Mouse (Mus musculus): ENCODE results near the gene Large1. TPM values are rescaled to one million over a fixed set of nuclear protein-coding genes. Genes with fewer than 3 reads are reported as not detected.

The Large1 gene
- polyA plus RNA-seq, 1 experiment from 2014 or later: 13.4 TPM

DNA sequence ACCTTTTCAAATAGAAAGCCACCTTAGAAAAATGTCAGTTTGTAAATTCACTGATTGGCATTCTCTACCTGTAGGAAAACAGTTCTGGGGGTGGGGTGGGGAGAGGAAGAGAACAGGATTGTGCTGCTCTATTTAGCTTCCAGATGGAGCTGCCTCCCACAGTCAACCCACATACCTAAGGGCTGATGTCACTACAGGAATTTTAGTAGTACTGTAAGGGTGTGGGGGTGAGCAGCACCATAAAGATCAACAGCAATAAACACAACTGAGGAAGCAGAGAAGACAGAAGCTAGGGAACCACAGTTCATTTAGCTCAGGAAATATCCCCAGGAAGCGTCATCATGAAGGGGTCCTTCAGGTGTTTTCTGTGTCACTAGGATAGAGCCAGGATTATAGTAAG lies 174.9 kb downstream of the Large1 start:
- H3K4me3 ChIP-seq (ENCODE audit: low read depth, low read length): no peak overlapping the region
- ATAC-seq (ENCODE audit: low FRiP score): no peak
- no peaks in the 10 kb centered on the region for H3K36me3 ChIP-seq (ENCODE audit: control insufficient read depth, insufficient read depth, low read length)
- no peak overlapping the region for H3K27ac ChIP-seq (ENCODE audit: low read depth, low read length)
- no peak overlapping the region for H3K4me2 ChIP-seq (replicated peaks; ENCODE audit: low read depth, low read length)
- no peaks in the 10 kb centered on the region for H3K9me3 ChIP-seq (ENCODE audit: control insufficient read depth, low read length)
- no peak for DNase-seq (ENCODE audit: low spot score)
- WGBS: 92% methylated on average over 1 of the region's 1 CpGs
- H3K4me1 ChIP-seq (replicated peaks; ENCODE audit: control insufficient read depth, insufficient read depth, low read length): no peaks in the 10 kb centered on the region
- no peak overlapping the region for H3K9ac ChIP-seq (ENCODE audit: low read depth, low read length)
- no peaks in the 10 kb centered on the region for H3K27me3 ChIP-seq (ENCODE audit: control insufficient read depth, insufficient read depth, low read length)

DNA sequence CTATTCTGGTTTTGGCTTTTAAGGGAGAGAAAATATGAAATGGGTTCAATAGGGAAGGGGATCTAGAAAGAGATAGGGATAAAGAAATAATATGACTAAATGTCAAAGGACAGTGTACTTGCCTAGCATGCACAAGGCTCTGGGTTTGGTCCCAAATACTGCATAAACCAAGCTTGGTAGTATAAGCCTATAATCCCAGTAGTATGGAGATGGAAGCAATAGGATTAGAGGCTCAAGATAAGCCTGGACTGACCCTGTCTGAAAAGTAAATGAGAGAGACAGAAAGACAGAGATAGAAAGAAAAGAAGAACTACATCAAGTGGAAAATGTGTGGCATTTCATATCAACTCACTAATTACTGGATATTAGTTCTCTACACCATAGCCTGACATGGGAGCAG lies 180.7 kb downstream of the Large1 start:
- no peaks in the 10 kb centered on the region for H3K36me3 ChIP-seq (ENCODE audit: control insufficient read depth, insufficient read depth, low read length)
- no peak overlapping the region for H3K4me3 ChIP-seq (ENCODE audit: low read depth, low read length)
- H3K9me3 ChIP-seq (ENCODE audit: control insufficient read depth, low read length): no peaks in the 10 kb centered on the region
- no peaks in the 10 kb centered on the region for H3K27me3 ChIP-seq (ENCODE audit: control insufficient read depth, insufficient read depth, low read length)
- H3K4me2 ChIP-seq (replicated peaks; ENCODE audit: low read depth, low read length): no peak overlapping the region
- no peak overlapping the region for H3K9ac ChIP-seq (ENCODE audit: low read depth, low read length)
- ATAC-seq (ENCODE audit: low FRiP score): no peak
- H3K27ac ChIP-seq (ENCODE audit: low read depth, low read length): no peak overlapping the region
- no peaks in the 10 kb centered on the region for H3K4me1 ChIP-seq (replicated peaks; ENCODE audit: control insufficient read depth, insufficient read depth, low read length)
- DNase-seq (ENCODE audit: low spot score): no peak

DNA sequence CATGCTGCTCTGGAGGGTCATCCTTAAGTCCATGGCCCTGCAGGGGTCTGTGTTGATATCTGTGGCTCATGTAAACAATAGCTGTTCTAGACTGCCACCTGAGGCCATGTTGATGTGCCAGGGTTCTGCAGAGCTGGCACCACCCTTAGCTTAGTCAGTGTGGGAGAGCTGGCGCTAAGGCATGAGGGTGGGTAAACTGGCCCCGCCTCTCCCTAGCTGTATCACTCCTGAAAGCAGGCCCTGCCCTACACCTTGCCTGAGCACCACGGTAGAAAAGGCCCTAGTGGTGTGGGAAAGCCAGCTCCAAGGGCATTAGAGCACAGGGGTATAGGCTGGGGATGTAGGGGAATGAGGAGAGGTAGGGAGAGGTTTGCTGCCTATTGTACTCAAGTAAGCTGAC lies 191.3 kb downstream of the Large1 start:
- WGBS: 88% methylated on average over 3 of the region's 3 CpGs
- Histone ChIP-seq H3K4me1 (replicated peaks; ENCODE audit: control insufficient read depth, insufficient read depth, low read length) (no peaks in the 10 kb centered on the region), H3K27ac (ENCODE audit: low read depth, low read length) (no peak overlapping the region), H3K9me3 (ENCODE audit: control insufficient read depth, low read length) (no peaks in the 10 kb centered on the region), H3K4me2 (replicated peaks; ENCODE audit: low read depth, low read length) (no peak overlapping the region), H3K27me3 (ENCODE audit: control insufficient read depth, insufficient read depth, low read length) (no peaks in the 10 kb centered on the region), H3K36me3 (ENCODE audit: control insufficient read depth, insufficient read depth, low read length) (no peaks in the 10 kb centered on the region), H3K4me3 (ENCODE audit: low read depth, low read length) (no peak overlapping the region), H3K9ac (ENCODE audit: low read depth, low read length) (no peak overlapping the region)
- ATAC-seq (ENCODE audit: low FRiP score) (no peak), DNase-seq (ENCODE audit: low spot score) (no peak)

DNA sequence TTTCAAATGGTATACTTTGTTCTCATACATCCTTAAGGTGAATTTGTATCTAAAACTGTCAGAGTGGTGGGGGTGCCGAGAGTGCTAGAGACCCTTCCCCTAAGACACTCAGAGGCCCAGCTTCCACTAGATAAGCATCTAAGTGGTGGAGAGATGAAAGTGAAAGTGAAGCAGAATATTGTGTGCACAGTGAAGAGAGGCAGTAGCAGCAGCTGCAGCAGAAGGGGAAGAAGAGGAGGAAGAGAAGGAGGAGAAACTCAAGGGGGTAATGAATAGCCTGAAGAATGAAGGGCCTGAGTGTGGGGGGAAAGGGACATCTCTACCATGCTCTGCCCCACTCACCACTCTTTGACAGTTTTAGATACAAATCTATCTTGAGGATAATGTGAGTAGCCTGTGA lies 191.8 kb downstream of the Large1 start:
- Histone ChIP-seq H3K4me2 (replicated peaks; ENCODE audit: low read depth, low read length) (no peak overlapping the region), H3K27ac (ENCODE audit: low read depth, low read length) (no peak overlapping the region), H3K36me3 (ENCODE audit: control insufficient read depth, insufficient read depth, low read length) (no peaks in the 10 kb centered on the region), H3K4me3 (ENCODE audit: low read depth, low read length) (no peak overlapping the region), H3K27me3 (ENCODE audit: control insufficient read depth, insufficient read depth, low read length) (no peaks in the 10 kb centered on the region), H3K4me1 (replicated peaks; ENCODE audit: control insufficient read depth, insufficient read depth, low read length) (no peaks in the 10 kb centered on the region), H3K9ac (ENCODE audit: low read depth, low read length) (no peak overlapping the region), H3K9me3 (ENCODE audit: control insufficient read depth, low read length) (no peaks in the 10 kb centered on the region)
- ATAC-seq (ENCODE audit: low FRiP score) (no peak), DNase-seq (ENCODE audit: low spot score) (no peak)
- 97% methylated on average over 1 of the region's 1 CpGs for WGBS

DNA sequence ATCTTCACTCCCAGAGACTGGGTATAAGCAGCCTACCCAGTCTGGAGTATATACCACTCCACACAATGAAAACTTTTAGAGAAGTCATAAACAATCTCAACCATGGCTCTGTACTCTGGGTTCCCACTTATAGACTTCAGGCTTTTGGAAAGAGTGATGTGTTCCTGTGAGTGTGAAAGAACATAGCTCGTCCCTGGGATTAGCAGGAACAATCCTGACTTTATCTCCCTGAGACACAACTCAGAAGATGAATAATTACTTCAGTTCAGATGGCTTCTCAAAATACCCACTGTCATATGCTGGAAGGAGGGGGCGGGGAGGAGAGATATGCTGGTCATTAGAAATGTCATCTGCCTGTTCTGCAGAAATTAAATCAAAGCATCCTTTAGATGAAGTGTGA lies 192.4 kb downstream of the Large1 start:
- DNase-seq (ENCODE audit: low spot score) (no peak), ATAC-seq (ENCODE audit: low FRiP score) (no peak)
- Histone ChIP-seq H3K4me2 (replicated peaks; ENCODE audit: low read depth, low read length) (no peak overlapping the region), H3K36me3 (ENCODE audit: control insufficient read depth, insufficient read depth, low read length) (no peaks in the 10 kb centered on the region), H3K27me3 (ENCODE audit: control insufficient read depth, insufficient read depth, low read length) (no peaks in the 10 kb centered on the region), H3K27ac (ENCODE audit: low read depth, low read length) (no peak overlapping the region), H3K4me1 (replicated peaks; ENCODE audit: control insufficient read depth, insufficient read depth, low read length) (no peaks in the 10 kb centered on the region), H3K9ac (ENCODE audit: low read depth, low read length) (no peak overlapping the region), H3K9me3 (ENCODE audit: control insufficient read depth, low read length) (no peaks in the 10 kb centered on the region), H3K4me3 (ENCODE audit: low read depth, low read length) (no peak overlapping the region)
- 77% methylated on average over 2 of the region's 2 CpGs for WGBS

DNA sequence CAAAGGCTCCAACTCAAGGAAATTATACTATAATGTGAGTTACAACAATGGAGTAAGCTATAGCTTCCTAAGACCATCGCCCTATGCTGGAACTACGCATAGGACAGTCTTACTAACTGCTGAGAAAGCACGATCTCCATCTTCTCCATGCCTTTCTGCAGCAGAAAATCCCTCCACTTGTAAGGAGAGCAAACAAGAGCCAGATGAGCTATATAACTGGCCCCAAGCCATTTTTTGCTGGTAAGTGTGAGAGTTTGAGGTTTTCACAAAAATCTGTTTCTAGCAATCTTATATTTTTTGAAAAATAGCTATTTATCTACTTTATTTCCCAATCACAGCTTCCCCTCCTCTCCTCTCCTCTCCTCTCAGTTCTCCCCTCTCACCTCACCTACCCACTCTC lies 206.1 kb downstream of the Large1 start:
- Histone ChIP-seq H3K4me3 (ENCODE audit: low read depth, low read length) (no peak overlapping the region), H3K9me3 (ENCODE audit: control insufficient read depth, low read length) (no peaks in the 10 kb centered on the region), H3K9ac (ENCODE audit: low read depth, low read length) (no peak overlapping the region), H3K4me1 (replicated peaks; ENCODE audit: control insufficient read depth, insufficient read depth, low read length) (no peaks in the 10 kb centered on the region), H3K4me2 (replicated peaks; ENCODE audit: low read depth, low read length) (no peak overlapping the region), H3K36me3 (ENCODE audit: control insufficient read depth, insufficient read depth, low read length) (no peaks in the 10 kb centered on the region), H3K27me3 (ENCODE audit: control insufficient read depth, insufficient read depth, low read length) (no peaks in the 10 kb centered on the region), H3K27ac (ENCODE audit: low read depth, low read length) (no peak overlapping the region)
- no peak for ATAC-seq (ENCODE audit: low FRiP score)
- 85% methylated on average over 3 of the region's 3 CpGs for WGBS
- DNase-seq (ENCODE audit: low spot score): no peak

DNA sequence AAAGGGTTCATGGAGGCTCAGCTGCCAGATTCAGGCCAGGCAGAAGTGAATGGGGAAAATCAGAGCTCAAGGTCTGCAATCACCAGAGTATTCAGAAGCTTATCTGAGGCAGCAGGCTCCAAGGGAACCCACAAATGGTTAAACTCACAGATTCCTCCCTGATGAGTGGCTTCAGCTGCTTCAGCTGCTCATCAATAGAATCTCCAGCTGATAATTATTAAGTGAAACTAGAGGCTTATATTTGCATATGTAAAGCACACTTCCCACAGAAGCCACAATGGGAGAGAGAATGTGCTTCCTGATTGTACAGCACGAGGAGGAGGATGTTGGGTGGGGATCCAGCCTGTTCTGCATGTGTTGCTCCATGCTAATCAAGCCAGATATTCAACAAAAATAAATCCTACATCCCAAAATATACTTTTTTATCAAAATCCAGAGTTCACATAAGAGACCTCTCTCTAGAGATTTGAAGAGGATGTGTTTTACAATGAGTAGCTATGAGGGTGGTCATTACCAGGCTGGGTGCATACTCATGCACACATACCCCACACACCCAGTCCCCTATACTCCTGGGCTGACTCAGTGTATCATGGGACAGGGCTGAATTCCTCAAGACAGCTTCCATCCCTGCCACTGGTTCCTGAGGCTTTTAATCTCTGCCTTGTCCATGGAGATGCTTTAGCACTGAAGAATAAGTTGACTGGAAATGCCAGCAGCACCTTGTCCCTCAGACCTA lies 210.5 kb downstream of the Large1 start:
- Histone ChIP-seq H3K4me2 (replicated peaks; ENCODE audit: low read depth, low read length) (no peak overlapping the region), H3K27ac (ENCODE audit: low read depth, low read length) (no peak overlapping the region), H3K36me3 (ENCODE audit: control insufficient read depth, insufficient read depth, low read length) (no peaks in the 10 kb centered on the region), H3K9ac (ENCODE audit: low read depth, low read length) (no peak overlapping the region), H3K9me3 (ENCODE audit: control insufficient read depth, low read length) (no peaks in the 10 kb centered on the region), H3K4me1 (replicated peaks; ENCODE audit: control insufficient read depth, insufficient read depth, low read length) (no peaks in the 10 kb centered on the region), H3K27me3 (ENCODE audit: control insufficient read depth, insufficient read depth, low read length) (no peaks in the 10 kb centered on the region), H3K4me3 (ENCODE audit: low read depth, low read length) (no peak overlapping the region)
- ATAC-seq (ENCODE audit: low FRiP score) (peak; percentile 61; the same call in 1 of the 2 replicates), DNase-seq (ENCODE audit: low spot score) (no peak)
- 17% methylated on average over 1 of the region's 1 CpGs for WGBS

DNA sequence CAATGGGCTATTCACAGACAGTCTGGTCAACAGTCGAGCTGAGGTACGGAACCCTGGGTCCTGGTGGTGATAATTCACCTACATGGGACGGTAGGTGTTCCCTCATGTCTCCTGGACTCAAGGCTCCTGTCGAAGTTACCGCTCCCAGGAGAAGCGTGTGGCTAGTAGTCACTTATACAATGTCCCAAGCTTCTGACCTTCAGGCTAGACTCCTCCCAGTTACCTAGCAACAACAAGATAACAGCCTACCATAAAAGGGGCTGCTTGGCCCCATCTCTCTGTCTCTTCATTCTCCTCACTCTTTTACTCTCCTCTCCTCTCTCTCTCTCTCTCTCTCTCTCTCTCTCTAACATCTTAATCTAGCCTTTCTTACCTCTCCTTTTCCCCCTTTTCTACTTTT lies 217.9 kb downstream of the Large1 start:
- no peak overlapping the region for H3K9ac ChIP-seq (ENCODE audit: low read depth, low read length)
- H3K4me3 ChIP-seq (ENCODE audit: low read depth, low read length): no peak overlapping the region
- H3K4me1 ChIP-seq (replicated peaks; ENCODE audit: control insufficient read depth, insufficient read depth, low read length): no peaks in the 10 kb centered on the region
- no peak for DNase-seq (ENCODE audit: low spot score)
- H3K27ac ChIP-seq (ENCODE audit: low read depth, low read length): no peak overlapping the region
- WGBS: 93% methylated on average over 6 of the region's 6 CpGs
- no peaks in the 10 kb centered on the region for H3K27me3 ChIP-seq (ENCODE audit: control insufficient read depth, insufficient read depth, low read length)
- ATAC-seq (ENCODE audit: low FRiP score): no peak
- H3K4me2 ChIP-seq (replicated peaks; ENCODE audit: low read depth, low read length): no peak overlapping the region
- no peaks in the 10 kb centered on the region for H3K36me3 ChIP-seq (ENCODE audit: control insufficient read depth, insufficient read depth, low read length)
- H3K9me3 ChIP-seq (ENCODE audit: control insufficient read depth, low read length): no peaks in the 10 kb centered on the region

DNA sequence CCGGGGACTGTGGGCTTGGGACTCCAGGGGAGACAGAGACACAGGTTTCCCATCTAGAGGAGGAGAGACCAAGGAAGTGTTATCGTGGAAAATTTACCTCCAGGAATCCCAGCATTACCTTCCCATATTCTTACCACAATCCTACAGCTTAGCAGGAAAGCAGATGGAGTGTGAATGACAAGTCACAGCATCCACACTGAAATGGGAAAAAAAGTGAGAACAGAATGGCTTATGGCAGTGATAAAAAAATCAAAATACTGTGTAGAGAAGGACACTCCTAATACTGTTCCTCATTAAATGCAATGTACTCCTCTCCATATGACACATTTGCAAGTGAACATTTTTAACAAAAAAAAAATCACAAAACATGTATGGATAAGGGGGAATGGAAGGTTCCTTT lies 221.3 kb downstream of the Large1 start:
- H3K4me3 ChIP-seq (ENCODE audit: low read depth, low read length): no peak overlapping the region
- no peaks in the 10 kb centered on the region for H3K27me3 ChIP-seq (ENCODE audit: control insufficient read depth, insufficient read depth, low read length)
- no peak for DNase-seq (ENCODE audit: low spot score)
- 87% methylated on average over 2 of the region's 2 CpGs for WGBS
- H3K27ac ChIP-seq (ENCODE audit: low read depth, low read length): no peak overlapping the region
- H3K36me3 ChIP-seq (ENCODE audit: control insufficient read depth, insufficient read depth, low read length): no peaks in the 10 kb centered on the region
- ATAC-seq (ENCODE audit: low FRiP score): no peak
- no peak overlapping the region for H3K4me2 ChIP-seq (replicated peaks; ENCODE audit: low read depth, low read length)
- H3K9ac ChIP-seq (ENCODE audit: low read depth, low read length): no peak overlapping the region
- H3K4me1 ChIP-seq (replicated peaks; ENCODE audit: control insufficient read depth, insufficient read depth, low read length): no peaks in the 10 kb centered on the region
- no peaks in the 10 kb centered on the region for H3K9me3 ChIP-seq (ENCODE audit: control insufficient read depth, low read length)

Data from hindbrain, embryonic 11.5 days (tissue).